Mouse (Mus musculus) small intestine, adult 2 months (tissue): ENCODE measurements around the gene Isca1.

Experiments used
- CTCF ChIP-seq: fragments of 200-500 bp; IDR thresholded peaks from 2 replicates; pipeline ENCODE4 v1.5.1; 2012; ENCODE audit warnings: low read depth, mild to moderate bottlenecking, control low read depth, inconsistent platforms, low read length, moderate library complexity, mixed read lengths; ENCODE audit not compliant: insufficient replicate concordance, insufficient read length; ENCODE audit errors: extremely low read depth
- POLR2A ChIP-seq: fragments of 200-500 bp; IDR thresholded peaks from 2 replicates; pipeline ENCODE4 v1.6.1; 2012; ENCODE audit warnings: low read depth, mild to moderate bottlenecking, control low read depth, inconsistent platforms, low read length, moderate library complexity

GRCm38 (mm10) chr13:59728378-59729093, 41.1 kb downstream of the Isca1 start:
- peak; percentile 95 for TF ChIP-seq CTCF
- TF ChIP-seq POLR2A: no peak
